Mouse (Mus musculus): ENCODE measurements at regions not wholly inside any gene's neighbourhood (a gene's known extent, or its start where the extent isn't known, plus 50 kb on each side); places are given as distances from the start of the nearest gene placed in this dataset.

DNA sequence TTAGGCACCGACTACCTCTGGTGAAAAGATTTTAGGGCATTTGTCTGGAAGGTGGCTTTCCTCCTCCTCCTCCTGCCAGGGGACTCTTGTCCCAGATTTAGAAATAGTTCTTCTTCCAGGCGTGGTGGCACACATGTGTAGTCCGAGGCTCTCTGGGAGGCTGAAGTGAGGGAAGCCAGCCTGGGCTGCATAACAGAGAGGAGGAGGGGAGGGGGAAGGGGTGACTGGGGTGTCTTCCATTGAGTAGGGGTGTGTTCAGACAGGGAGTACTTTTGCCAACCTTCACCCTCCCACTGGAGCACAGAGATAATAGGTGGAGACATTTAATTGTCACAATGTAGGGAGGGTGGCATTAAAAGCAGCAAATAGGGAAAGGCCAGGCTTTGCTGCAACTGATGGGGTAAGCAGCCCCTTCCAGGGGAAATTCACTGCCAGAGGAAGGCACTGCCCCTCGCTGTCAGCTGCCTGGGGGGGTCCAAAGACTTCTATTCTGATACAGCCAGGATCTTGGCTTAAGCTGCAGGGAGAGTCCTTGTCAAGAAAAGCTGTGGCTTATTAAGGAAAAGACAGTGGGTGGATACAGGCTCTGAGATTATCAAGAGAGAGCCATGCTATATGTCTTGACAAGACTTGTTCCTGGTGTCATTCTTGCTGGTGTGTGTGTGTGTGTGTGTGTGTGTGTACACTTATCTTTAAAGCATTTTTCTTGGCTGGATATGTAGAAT lies 83.9 kb downstream of the Bbs10 start:
- Histone ChIP-seq H3K4me2 (ENCODE audit: low read depth, low read length) (no peak overlapping the region), H3K4me1 (ENCODE audit: control insufficient read depth, insufficient read depth, low read length) (no peaks in the 10 kb centered on the region), H3K36me3 (replicated peaks; ENCODE audit: control insufficient read depth, insufficient read depth, low read depth, low read length) (no peaks in the 10 kb centered on the region), H3K27me3 (ENCODE audit: control insufficient read depth, insufficient read depth, low read length) (no peaks in the 10 kb centered on the region), H3K9me3 (replicated peaks; ENCODE audit: control insufficient read depth, low read length) (no peaks in the 10 kb centered on the region), H3K4me3 (ENCODE audit: low read depth, low read length) (no peak overlapping the region), H3K27ac (replicated peaks; ENCODE audit: low read depth, low read length) (no peak overlapping the region), H3K9ac (replicated peaks; ENCODE audit: low read length) (no peak overlapping the region)
- WGBS, result 37% methylated on average over 4 of the region's 4 CpGs
- DNase-seq (ENCODE audit: low spot score) (no peak), ATAC-seq (replicated peaks; ENCODE audit: insufficient number of reproducible peaks, low FRiP score, low TSS enrichment, low read depth) (no peak)

DNA sequence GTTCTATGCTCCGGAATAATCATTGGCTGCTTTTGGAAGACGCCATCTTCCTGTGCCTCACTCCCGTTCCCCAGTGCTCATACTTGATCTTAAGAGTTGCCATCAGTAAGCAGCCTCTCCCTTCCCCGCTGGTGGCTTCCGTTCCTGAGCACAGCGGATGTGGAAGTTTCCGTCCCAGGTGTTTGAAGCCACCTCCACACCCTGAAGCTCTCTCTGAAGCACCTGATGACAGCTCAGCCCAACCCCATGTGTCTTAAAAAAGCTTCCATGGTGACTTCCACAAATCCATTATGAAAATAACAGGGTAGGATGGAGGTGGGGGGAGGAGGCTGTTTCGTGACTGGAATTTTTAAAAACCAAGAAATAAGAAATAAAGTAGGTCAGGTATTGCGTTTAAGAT lies 87.1 kb downstream of the Bbs10 start:
- WGBS, result 86% methylated on average over 9 of the region's 9 CpGs
- no peak overlapping the region for H3K27ac ChIP-seq (replicated peaks; ENCODE audit: low read depth, low read length)
- DNase-seq (ENCODE audit: low spot score) (no peak), ATAC-seq (replicated peaks; ENCODE audit: insufficient number of reproducible peaks, low FRiP score, low TSS enrichment, low read depth) (no peak)
- H3K4me1 ChIP-seq (ENCODE audit: control insufficient read depth, insufficient read depth, low read length), result no peaks in the 10 kb centered on the region
- no peaks in the 10 kb centered on the region for H3K36me3 ChIP-seq (replicated peaks; ENCODE audit: control insufficient read depth, insufficient read depth, low read depth, low read length)
- H3K4me2 ChIP-seq (ENCODE audit: low read depth, low read length), result no peak overlapping the region
- no peaks in the 10 kb centered on the region for H3K9me3 ChIP-seq (replicated peaks; ENCODE audit: control insufficient read depth, low read length)
- H3K9ac ChIP-seq (replicated peaks; ENCODE audit: low read length), result no peak overlapping the region
- no peaks in the 10 kb centered on the region for H3K27me3 ChIP-seq (ENCODE audit: control insufficient read depth, insufficient read depth, low read length)
- no peak overlapping the region for H3K4me3 ChIP-seq (ENCODE audit: low read depth, low read length)

DNA sequence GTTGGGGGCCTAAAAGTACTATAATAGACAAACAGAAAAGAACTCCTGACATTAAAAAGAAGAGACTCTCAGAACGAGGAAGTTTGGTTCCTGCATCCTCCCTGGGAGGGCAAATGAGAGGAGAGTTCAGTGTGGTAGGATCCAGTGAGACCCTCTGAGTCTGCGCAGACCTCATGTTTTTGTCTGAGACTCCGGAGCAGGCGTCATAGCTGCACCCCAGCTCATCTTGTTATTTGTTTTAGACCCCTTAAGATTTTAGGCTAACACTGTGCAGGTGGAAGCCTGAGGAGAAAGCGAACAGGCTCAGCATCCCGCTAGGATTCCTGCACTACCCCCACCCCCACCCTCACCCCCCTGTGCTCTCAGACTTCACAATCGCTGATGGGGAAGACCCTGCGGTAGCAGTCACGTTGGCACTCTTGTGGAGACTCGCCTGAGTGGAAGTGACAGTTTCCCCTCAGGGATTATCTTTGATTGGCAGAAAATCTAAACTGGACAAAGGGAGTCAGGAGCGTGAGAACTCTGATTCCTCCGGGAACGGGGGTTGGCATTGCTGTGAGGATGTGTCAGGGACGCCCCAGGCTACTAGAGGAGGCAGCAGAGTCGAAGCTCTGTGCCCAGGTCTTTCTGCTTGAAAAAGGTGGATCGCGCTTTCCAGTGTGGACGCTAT lies 85.0 kb upstream of the Nap1l1 start:
- DNase-seq (ENCODE audit: low spot score), result peak; percentile 32

DNA sequence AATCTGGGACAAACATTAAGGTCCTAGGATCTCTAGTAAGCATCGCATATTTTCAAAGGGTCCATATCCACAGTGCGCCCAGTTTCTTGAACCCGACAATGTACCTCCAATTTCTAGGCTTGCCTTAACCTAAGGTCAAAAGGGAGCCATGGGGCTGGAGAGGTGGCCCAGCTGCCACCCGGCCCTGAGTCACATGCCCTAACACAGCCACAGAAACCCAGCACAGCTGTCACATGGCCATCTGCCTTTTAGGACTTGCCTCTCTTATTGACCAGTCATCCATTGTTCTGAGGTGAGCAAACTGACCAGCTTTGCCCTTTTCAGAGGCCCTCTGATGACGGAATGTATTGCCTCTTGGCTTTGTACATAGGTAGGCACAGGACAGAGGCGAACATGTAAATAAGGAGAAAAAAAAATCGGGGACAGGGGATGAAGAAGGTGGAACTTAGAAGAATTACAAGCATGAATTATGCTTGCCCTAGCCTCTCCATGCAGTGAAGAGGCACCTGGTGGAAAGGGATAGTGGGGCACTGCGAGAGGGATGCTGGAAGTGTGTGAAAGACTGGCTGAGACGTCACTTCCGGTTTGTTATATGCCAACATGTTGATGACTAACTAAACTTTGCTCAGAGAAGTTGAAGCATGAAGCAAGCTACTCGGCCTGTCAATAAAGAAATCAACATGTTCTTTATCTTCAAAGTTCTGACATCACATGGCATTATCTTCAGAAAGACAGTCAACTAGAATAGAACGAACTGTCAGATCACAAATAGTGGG lies 84.3 kb upstream of the Nap1l1 start:
- ATAC-seq (replicated peaks; ENCODE audit: insufficient number of reproducible peaks, low FRiP score, low TSS enrichment, low read depth), result peak; percentile 64
- WGBS, result 78% methylated on average over 12 of the region's 12 CpGs
- no peak overlapping the region for H3K4me2 ChIP-seq (ENCODE audit: low read depth, low read length)
- no peak for DNase-seq (ENCODE audit: low spot score)
- no peak overlapping the region for H3K4me3 ChIP-seq (ENCODE audit: low read depth, low read length)
- no peak overlapping the region for H3K27ac ChIP-seq (replicated peaks; ENCODE audit: low read depth, low read length)
- no peaks in the 10 kb centered on the region for H3K36me3 ChIP-seq (replicated peaks; ENCODE audit: control insufficient read depth, insufficient read depth, low read depth, low read length)
- H3K27me3 ChIP-seq (ENCODE audit: control insufficient read depth, insufficient read depth, low read length), result no peaks in the 10 kb centered on the region
- no peak overlapping the region for H3K9ac ChIP-seq (replicated peaks; ENCODE audit: low read length)
- no peaks in the 10 kb centered on the region for H3K9me3 ChIP-seq (replicated peaks; ENCODE audit: control insufficient read depth, low read length)
- H3K4me1 ChIP-seq (ENCODE audit: control insufficient read depth, insufficient read depth, low read length), result no peaks in the 10 kb centered on the region

More for the DNA sequence above, 85.0 kb upstream of the Nap1l1 start:
- Histone ChIP-seq H3K9me3 (replicated peaks; ENCODE audit: control insufficient read depth, low read length) (no peaks in the 10 kb centered on the region), H3K27me3 (ENCODE audit: control insufficient read depth, insufficient read depth, low read length) (no peaks in the 10 kb centered on the region), H3K9ac (replicated peaks; ENCODE audit: low read length) (no peak overlapping the region), H3K36me3 (replicated peaks; ENCODE audit: control insufficient read depth, insufficient read depth, low read depth, low read length) (no peaks in the 10 kb centered on the region), H3K27ac (replicated peaks; ENCODE audit: low read depth, low read length) (no peak overlapping the region), H3K4me2 (ENCODE audit: low read depth, low read length) (no peak overlapping the region), H3K4me1 (ENCODE audit: control insufficient read depth, insufficient read depth, low read length) (no peaks in the 10 kb centered on the region), H3K4me3 (ENCODE audit: low read depth, low read length) (no peak overlapping the region)
- 33% methylated on average over 18 of the region's 18 CpGs for WGBS
- peak; percentile 3; the same call in 1 of the 2 replicates for ATAC-seq (replicated peaks; ENCODE audit: insufficient number of reproducible peaks, low FRiP score, low TSS enrichment, low read depth)

DNA sequence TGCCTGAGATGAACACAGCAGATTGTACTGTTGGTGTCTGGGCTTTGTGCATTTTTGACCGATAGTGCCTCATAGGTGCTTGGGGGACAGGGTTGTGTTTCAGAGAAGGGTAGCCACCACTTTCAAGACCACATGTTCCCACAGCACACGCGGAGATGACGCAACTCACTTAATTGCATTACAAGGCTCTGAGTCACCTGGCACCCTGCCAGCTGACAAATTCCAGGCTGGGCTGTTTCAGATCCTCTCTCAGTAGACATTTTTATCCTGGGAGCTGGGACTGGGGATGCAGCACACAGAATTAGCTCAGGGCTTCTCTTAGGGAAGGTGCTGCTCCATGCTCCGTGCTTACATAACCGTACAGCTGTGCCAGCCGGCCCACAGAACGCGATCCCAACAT lies 83.1 kb upstream of the Nap1l1 start:
- 61% methylated on average over 9 of the region's 9 CpGs for WGBS
- Histone ChIP-seq H3K27ac (replicated peaks; ENCODE audit: low read depth, low read length) (no peak overlapping the region), H3K4me3 (ENCODE audit: low read depth, low read length) (no peak overlapping the region), H3K27me3 (ENCODE audit: control insufficient read depth, insufficient read depth, low read length) (no peaks in the 10 kb centered on the region), H3K36me3 (replicated peaks; ENCODE audit: control insufficient read depth, insufficient read depth, low read depth, low read length) (no peaks in the 10 kb centered on the region), H3K4me1 (ENCODE audit: control insufficient read depth, insufficient read depth, low read length) (no peaks in the 10 kb centered on the region), H3K4me2 (ENCODE audit: low read depth, low read length) (no peak overlapping the region), H3K9me3 (replicated peaks; ENCODE audit: control insufficient read depth, low read length) (no peaks in the 10 kb centered on the region), H3K9ac (replicated peaks; ENCODE audit: low read length) (no peak overlapping the region)
- 0 out of 2 replicates have a peak, but pooled peaks have one; percentile 55 for ATAC-seq (replicated peaks; ENCODE audit: insufficient number of reproducible peaks, low FRiP score, low TSS enrichment, low read depth)
- peak; percentile 80 for DNase-seq (ENCODE audit: low spot score)

DNA sequence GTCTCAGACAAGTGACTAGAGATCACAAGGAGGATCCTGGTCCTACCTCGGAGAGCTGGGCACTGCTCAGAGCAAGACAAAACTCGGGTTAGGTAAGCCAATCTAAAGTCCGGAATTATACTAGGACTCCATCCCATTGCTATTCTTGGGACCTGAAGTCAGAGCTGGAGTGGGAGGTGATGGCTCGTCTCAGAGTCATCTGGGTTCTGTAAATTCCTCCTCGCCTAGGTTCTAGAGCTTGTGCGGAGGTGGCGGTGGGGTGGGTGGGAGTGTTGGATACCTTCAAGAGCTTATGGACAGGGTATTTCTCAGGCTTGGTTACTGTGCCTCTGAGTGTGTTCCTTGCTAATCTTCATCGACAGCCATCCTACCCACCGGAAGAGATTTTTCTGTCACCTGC lies 78.6 kb upstream of the Nap1l1 start:
- Histone ChIP-seq H3K4me2 (ENCODE audit: low read depth, low read length) (no peak overlapping the region), H3K9ac (replicated peaks; ENCODE audit: low read length) (no peak overlapping the region), H3K4me3 (ENCODE audit: low read depth, low read length) (no peak overlapping the region), H3K27me3 (ENCODE audit: control insufficient read depth, insufficient read depth, low read length) (no peaks in the 10 kb centered on the region), H3K36me3 (replicated peaks; ENCODE audit: control insufficient read depth, insufficient read depth, low read depth, low read length) (no peaks in the 10 kb centered on the region), H3K9me3 (replicated peaks; ENCODE audit: control insufficient read depth, low read length) (no peaks in the 10 kb centered on the region), H3K4me1 (ENCODE audit: control insufficient read depth, insufficient read depth, low read length) (no peaks in the 10 kb centered on the region), H3K27ac (replicated peaks; ENCODE audit: low read depth, low read length) (no peak overlapping the region)
- DNase-seq (ENCODE audit: low spot score) (no peak), ATAC-seq (replicated peaks; ENCODE audit: insufficient number of reproducible peaks, low FRiP score, low TSS enrichment, low read depth) (no peak)
- 92% methylated on average over 9 of the region's 9 CpGs for WGBS

DNA sequence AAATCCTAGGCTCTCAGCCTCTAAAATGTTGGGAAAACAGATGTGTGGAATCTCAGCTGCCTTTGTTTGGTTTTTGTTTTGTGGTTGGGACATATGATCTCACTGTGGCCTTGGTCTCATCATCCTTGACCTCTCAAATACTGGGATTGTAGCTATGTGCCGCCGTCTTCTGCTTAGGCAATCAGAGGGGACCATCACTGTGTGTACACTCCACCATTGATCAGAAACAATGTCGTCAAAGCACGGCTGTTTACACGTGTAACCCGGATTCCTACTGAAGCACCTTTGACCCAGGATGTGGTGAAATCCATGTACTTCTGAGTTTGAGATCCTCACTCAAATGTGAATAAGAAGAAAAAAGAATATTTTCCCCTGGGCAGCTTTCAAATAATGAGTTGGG lies 68.0 kb upstream of the Nap1l1 start:
- DNase-seq (ENCODE audit: low spot score), result no peak
- H3K4me2 ChIP-seq (ENCODE audit: low read depth, low read length), result no peak overlapping the region
- no peaks in the 10 kb centered on the region for H3K27me3 ChIP-seq (ENCODE audit: control insufficient read depth, insufficient read depth, low read length)
- no peak overlapping the region for H3K27ac ChIP-seq (replicated peaks; ENCODE audit: low read depth, low read length)
- no peaks in the 10 kb centered on the region for H3K4me1 ChIP-seq (ENCODE audit: control insufficient read depth, insufficient read depth, low read length)
- no peak for ATAC-seq (replicated peaks; ENCODE audit: insufficient number of reproducible peaks, low FRiP score, low TSS enrichment, low read depth)
- no peaks in the 10 kb centered on the region for H3K9me3 ChIP-seq (replicated peaks; ENCODE audit: control insufficient read depth, low read length)
- 93% methylated on average over 6 of the region's 6 CpGs for WGBS
- H3K4me3 ChIP-seq (ENCODE audit: low read depth, low read length), result no peak overlapping the region
- H3K36me3 ChIP-seq (replicated peaks; ENCODE audit: control insufficient read depth, insufficient read depth, low read depth, low read length), result no peaks in the 10 kb centered on the region
- H3K9ac ChIP-seq (replicated peaks; ENCODE audit: low read length), result no peak overlapping the region

DNA sequence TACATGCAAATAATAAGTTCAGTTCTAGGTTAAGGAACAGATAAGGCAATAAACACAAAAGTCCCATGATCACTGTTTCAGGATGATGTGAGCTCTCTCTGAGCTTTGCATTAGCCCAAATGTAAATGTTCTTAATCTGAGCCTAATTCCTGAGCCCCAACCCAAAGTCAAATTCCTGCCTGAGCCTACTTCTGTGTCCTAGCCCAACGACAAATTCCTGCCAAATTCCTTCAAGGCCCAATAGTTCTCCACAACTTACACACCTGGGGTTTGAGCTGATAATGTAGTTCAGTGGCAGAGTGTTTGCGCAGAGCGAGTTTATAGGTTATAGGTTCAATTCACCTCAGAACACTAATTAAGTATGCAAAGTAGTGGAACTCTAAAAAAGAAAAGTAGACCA lies 64.1 kb upstream of the Nap1l1 start:
- H3K9ac ChIP-seq (replicated peaks; ENCODE audit: low read length), result no peak overlapping the region
- 82% methylated on average over 3 of the region's 3 CpGs for WGBS

More for the DNA sequence above, 64.1 kb upstream of the Nap1l1 start:
- no peak for DNase-seq (ENCODE audit: low spot score)
- Histone ChIP-seq H3K4me1 (ENCODE audit: control insufficient read depth, insufficient read depth, low read length) (no peaks in the 10 kb centered on the region), H3K27me3 (ENCODE audit: control insufficient read depth, insufficient read depth, low read length) (no peaks in the 10 kb centered on the region), H3K4me3 (ENCODE audit: low read depth, low read length) (no peak overlapping the region), H3K27ac (replicated peaks; ENCODE audit: low read depth, low read length) (no peak overlapping the region), H3K4me2 (ENCODE audit: low read depth, low read length) (no peak overlapping the region), H3K9me3 (replicated peaks; ENCODE audit: control insufficient read depth, low read length) (no peaks in the 10 kb centered on the region), H3K36me3 (replicated peaks; ENCODE audit: control insufficient read depth, insufficient read depth, low read depth, low read length) (no peaks in the 10 kb centered on the region)
- no peak for ATAC-seq (replicated peaks; ENCODE audit: insufficient number of reproducible peaks, low FRiP score, low TSS enrichment, low read depth)
